Mouse (Mus musculus): ENCODE data around the gene Supt6. TPM values are rescaled to one million over a fixed set of nuclear protein-coding genes. Genes with fewer than 3 reads are reported as not detected.

Gene Supt6
- polyA plus RNA-seq, 1 experiment from 2014 or later = 15.2 TPM

- Histone ChIP-seq H3K27ac (ENCODE audit: low read depth, low read length) (no peak overlapping the region), H3K36me3 (ENCODE audit: control insufficient read depth, insufficient read depth, low read length) (peaks cover 40% of the 10 kb centered on the region), H3K4me2 (no peak overlapping the region), H3K4me3 (ENCODE audit: low read depth, low read length) (no peak overlapping the region), H3K9ac (ENCODE audit: low read depth, low read length) (no peak overlapping the region), H3K4me1 (ENCODE audit: control insufficient read depth, insufficient read depth, low read length) (peaks cover 22% of the 10 kb centered on the region), H3K27me3 (ENCODE audit: control insufficient read depth, insufficient read depth, low read length) (no peaks in the 10 kb centered on the region), H3K9me3 (replicated peaks; ENCODE audit: control insufficient read depth, low read length) (no peaks in the 10 kb centered on the region)
- WGBS (ENCODE audit: insufficient replicate concordance) = 26% methylated on average over 2 of the region's 2 CpGs
- ATAC-seq (replicated peaks; ENCODE audit: insufficient number of reproducible peaks, low FRiP score, low TSS enrichment) = peak; percentile 20; the same call in 1 of the 2 replicates
These were observed 86.7 kb downstream of the Supt6 start for GRCm38 (mm10) chr11:78159096-78159495.

Small RNA genes lying within 50 kb of the gene (microRNA-seq; reads per million reads assigned to microRNA genes)
- gene Mir7653 (ENCODE audit: borderline number of aligned reads) = 0.27 reads per million

Other genes starting within 250 kb of the Supt6 start
- gene Dhrs13, start 213.7 kb downstream of the Supt6 start, polyA plus RNA-seq (2014; fragmentation: Nextera tagmentation; extraction: Ambion mirVana) = 12.3 and 15.8 TPM in 2 replicates
- 62.0 and 67.1 TPM in 2 replicates for gene Flot2, start 208.1 kb downstream of the Supt6 start, polyA plus RNA-seq (2014; fragmentation: Nextera tagmentation; extraction: Ambion mirVana)
- gene Eral1, start 165.6 kb downstream of the Supt6 start, polyA plus RNA-seq (2014; fragmentation: Nextera tagmentation; extraction: Ambion mirVana) = 25.6 and 27.0 TPM in 2 replicates
- 22.4 and 26.9 TPM in 2 replicates for gene Fam222b, start 151.3 kb downstream of the Supt6 start, polyA plus RNA-seq (2014; fragmentation: Nextera tagmentation; extraction: Ambion mirVana)
- gene Traf4, start 80.4 kb downstream of the Supt6 start, polyA plus RNA-seq (2014; fragmentation: Nextera tagmentation; extraction: Ambion mirVana) = 34.2 and 38.4 TPM in 2 replicates
- gene Nek8, start 69.3 kb downstream of the Supt6 start, polyA plus RNA-seq (2014; fragmentation: Nextera tagmentation; extraction: Ambion mirVana) = 9.9 and 10.6 TPM in 2 replicates
- gene Tlcd1, start 69.3 kb downstream of the Supt6 start, polyA plus RNA-seq (2014; fragmentation: Nextera tagmentation; extraction: Ambion mirVana) = 16.1 and 16.3 TPM in 2 replicates
- gene Rpl23a, start 62.4 kb downstream of the Supt6 start, polyA plus RNA-seq (2014; fragmentation: Nextera tagmentation; extraction: Ambion mirVana) = 1,064 and 1,178 TPM in 2 replicates
- 62.2 and 62.5 TPM in 2 replicates for gene Rab34, start 57.6 kb downstream of the Supt6 start, polyA plus RNA-seq (2014; fragmentation: Nextera tagmentation; extraction: Ambion mirVana)
- gene Proca1, start 52.6 kb downstream of the Supt6 start, polyA plus RNA-seq (2014; fragmentation: Nextera tagmentation; extraction: Ambion mirVana) = 4.2 TPM in 2 replicates
- 50.2 and 55.1 TPM in 2 replicates for gene Sdf2, start 241 bp downstream of the Supt6 start, polyA plus RNA-seq (2014; fragmentation: Nextera tagmentation; extraction: Ambion mirVana)
- 69.4 and 86.5 TPM in 2 replicates for gene 2610507B11Rik, start 15.8 kb upstream of the Supt6 start, polyA plus RNA-seq (2014; fragmentation: Nextera tagmentation; extraction: Ambion mirVana)
- gene BC030499, start 44.9 kb upstream of the Supt6 start, polyA plus RNA-seq (2014; fragmentation: Nextera tagmentation; extraction: Ambion mirVana) = 0.17 TPM in 1 of 2 replicates, not detected in the other
- gene Spag5, start 55.5 kb upstream of the Supt6 start, polyA plus RNA-seq (2014; fragmentation: Nextera tagmentation; extraction: Ambion mirVana) = 31.7 and 32.8 TPM in 2 replicates
- gene Aldoc, start 77.0 kb upstream of the Supt6 start, polyA plus RNA-seq (2014; fragmentation: Nextera tagmentation; extraction: Ambion mirVana) = 11.2 and 12.4 TPM in 2 replicates
- 58.7 and 61.8 TPM in 2 replicates for gene Pigs, start 82.4 kb upstream of the Supt6 start, polyA plus RNA-seq (2014; fragmentation: Nextera tagmentation; extraction: Ambion mirVana)
- 44.9 and 48.1 TPM in 2 replicates for gene Unc119, start 97.5 kb upstream of the Supt6 start, polyA plus RNA-seq (2014; fragmentation: Nextera tagmentation; extraction: Ambion mirVana)
- gene Foxn1, start 140.6 kb upstream of the Supt6 start, polyA plus RNA-seq (2014; fragmentation: Nextera tagmentation; extraction: Ambion mirVana) = 0.07 and 0.29 TPM in 2 replicates
- gene Slc13a2, start 176.2 kb upstream of the Supt6 start, polyA plus RNA-seq (2014; fragmentation: Nextera tagmentation; extraction: Ambion mirVana) = not detected in 2 replicates
- 7.8 and 8.0 TPM in 2 replicates for gene Slc46a1, start 219.7 kb upstream of the Supt6 start, polyA plus RNA-seq (2014; fragmentation: Nextera tagmentation; extraction: Ambion mirVana)

All from heart, embryonic 11.5 days (tissue).